Mouse (Mus musculus) embryonic facial prominence, embryonic 14.5 days (tissue): ENCODE results near the gene Nelfcd. TPM values are rescaled to one million over a fixed set of nuclear protein-coding genes. Genes with fewer than 3 reads are reported as not detected.

ENCODE experiments used
- ATAC-seq: fragments of 200-750 bp; cut with Nextera tagmentation; 2 replicates; pipeline ENCODE4 v1.8.0; 2017; ENCODE audit warnings: low read depth, moderate number of reproducible peaks, moderate TSS enrichment
- DNase-seq: peaks from one replicate; pipeline ENCODE4 v3.0.0-alpha.2; 2015; ENCODE audit warnings: low spot score
- H3K27ac ChIP-seq: fragments of 300-500 bp; sonication (generic); replicated peaks from 2 replicates; pipeline ENCODE4 v1.5.1; 2014; ENCODE audit warnings: low read depth, mild to moderate bottlenecking, low read length, moderate library complexity
- H3K27me3 ChIP-seq: fragments of 300-500 bp; sonication (generic); replicated peaks from 2 replicates; pipeline ENCODE4 v1.6.1; 2014; ENCODE audit warnings: low read length; ENCODE audit not compliant: control insufficient read depth, insufficient read depth
- H3K36me3 ChIP-seq: fragments of 300-500 bp; sonication (generic); 2 replicates; pipeline ENCODE4 v1.6.1; 2014; ENCODE audit warnings: low read length, mixed read lengths; ENCODE audit not compliant: control insufficient read depth, insufficient read depth
- H3K4me1 ChIP-seq: fragments of 300-500 bp; sonication (generic); 2 replicates; pipeline ENCODE4 v1.6.1; 2014; ENCODE audit warnings: antibody characterized with exemption, low read length; ENCODE audit not compliant: control insufficient read depth, insufficient read depth
- H3K4me2 ChIP-seq: fragments of 300-500 bp; sonication (generic); 2 replicates; pipeline ENCODE4 v1.6.1; 2014; ENCODE audit warnings: low read depth, mild to moderate bottlenecking, low read length, moderate library complexity, mixed read lengths
- H3K4me3 ChIP-seq: fragments of 300-500 bp; sonication (generic); 2 replicates; pipeline ENCODE4 v1.5.1; 2014; ENCODE audit warnings: low read depth, mild to moderate bottlenecking, low read length
- H3K9ac ChIP-seq: fragments of 300-500 bp; sonication (generic); 2 replicates; pipeline ENCODE4 v1.6.1; 2014; ENCODE audit warnings: low read depth, mild to moderate bottlenecking, low read length, moderate library complexity, mixed read lengths
- H3K9me3 ChIP-seq: fragments of 300-500 bp; sonication (generic); 2 replicates; pipeline ENCODE4 v1.6.1; 2016; ENCODE audit warnings: low read length; ENCODE audit not compliant: control insufficient read depth
- WGBS: fragments of 180-500 bp; shearing (Covaris S2); extraction: QIAGEN DNeasy Blood & Tissue Kit; methylation state at CpG from one replicate; pipeline ENCODE4 v1.1.7; 2014; 5-methylcytosine and 5-hydroxymethylcytosine counted together
- polyA plus RNA-seq: library from polyadenylated mRNA; unstranded; fragments of >200 nt; fragmentation: Nextera tagmentation; extraction: Ambion mirVana; gene quantifications from 2 replicates; pipeline ENCODE4 v1.2.1, GENCODE M21; 2014

Nelfcd gene
- polyA plus RNA-seq, 1 experiment from 2014 or later, result 107 TPM

- peak; percentile 31; the same call in 1 of the 2 replicates for ATAC-seq
- H3K27me3 ChIP-seq, result no peaks in the 10 kb centered on the region
- H3K4me2 ChIP-seq, result no peak overlapping the region
- 73% methylated on average over 9 of the region's 10 CpGs for WGBS
- DNase-seq, result peak; percentile 41
- no peaks in the 10 kb centered on the region for H3K9me3 ChIP-seq
- H3K9ac ChIP-seq, result no peak overlapping the region
- H3K27ac ChIP-seq, result no peak overlapping the region
- H3K4me3 ChIP-seq, result no peak overlapping the region
- H3K4me1 ChIP-seq, result no peaks in the 10 kb centered on the region
- H3K36me3 ChIP-seq, result peaks cover 68% of the 10 kb centered on the region
These were observed 13.5 kb downstream of the Nelfcd start for GRCm38 (mm10) chr2:174428996-174429591.

DNA sequence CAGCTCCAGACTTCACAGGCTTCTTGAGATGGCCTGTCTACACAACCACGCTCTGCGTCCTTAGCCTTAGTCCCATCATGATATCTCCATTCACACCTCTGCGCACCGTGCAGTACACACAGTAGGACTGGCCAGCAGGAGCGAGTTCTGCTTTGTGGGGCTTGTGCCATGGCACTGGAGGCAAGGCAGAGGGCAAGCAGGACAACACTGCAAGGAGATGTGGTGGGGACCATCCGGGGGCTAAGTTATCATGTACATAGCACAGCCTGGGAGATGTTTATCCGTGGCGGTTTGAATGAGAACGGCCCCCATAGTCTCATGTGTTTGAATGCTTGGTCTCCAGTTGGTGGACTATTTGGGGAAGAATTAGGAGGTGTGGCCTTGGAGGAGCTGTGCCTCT, 19.3 kb downstream of the Nelfcd start:
- WGBS, result 95% methylated on average over 9 of the region's 9 CpGs

GRCm38 (mm10) chr2:174436076-174436701, 20.6 kb downstream of the Nelfcd start:
- no peak overlapping the region for H3K4me3 ChIP-seq
- no peaks in the 10 kb centered on the region for H3K27me3 ChIP-seq
- H3K9me3 ChIP-seq, result no peaks in the 10 kb centered on the region
- H3K27ac ChIP-seq, result no peak overlapping the region
- no peak overlapping the region for H3K9ac ChIP-seq
- peaks cover 23% of the 10 kb centered on the region; the same call in 1 of the 2 replicates for H3K36me3 ChIP-seq
- DNase-seq (no peak), ATAC-seq (no peak)
- H3K4me1 ChIP-seq, result peaks cover 12% of the 10 kb centered on the region; the same call in 1 of the 2 replicates
- 86% methylated on average over 26 of the region's 26 CpGs for WGBS
- no peak overlapping the region for H3K4me2 ChIP-seq

More for the DNA sequence above, 19.3 kb downstream of the Nelfcd start:
- no peak for ATAC-seq
- H3K9me3 ChIP-seq, result no peaks in the 10 kb centered on the region
- DNase-seq, result no peak
- H3K27ac ChIP-seq, result no peak overlapping the region
- H3K4me3 ChIP-seq, result no peak overlapping the region
- H3K9ac ChIP-seq, result no peak overlapping the region
- no peaks in the 10 kb centered on the region for H3K27me3 ChIP-seq
- no peak overlapping the region for H3K4me2 ChIP-seq
- peaks cover 12% of the 10 kb centered on the region; the same call in 1 of the 2 replicates for H3K4me1 ChIP-seq
- peaks cover 26% of the 10 kb centered on the region; the same call in 1 of the 2 replicates for H3K36me3 ChIP-seq

GRCm38 (mm10) chr2:174436916-174437696, 21.5 kb downstream of the Nelfcd start:
- Histone ChIP-seq H3K9me3 (no peaks in the 10 kb centered on the region), H3K36me3 (peaks cover 18% of the 10 kb centered on the region; the same call in 1 of the 2 replicates), H3K4me3 (no peak overlapping the region), H3K4me2 (no peak overlapping the region; the same call in 1 of the 2 replicates), H3K4me1 (peaks cover 12% of the 10 kb centered on the region; the same call in 1 of the 2 replicates), H3K27ac (no peak overlapping the region), H3K9ac (no peak overlapping the region), H3K27me3 (no peaks in the 10 kb centered on the region)
- WGBS, result 96% methylated on average over 7 of the region's 7 CpGs
- ATAC-seq (no peak), DNase-seq (no peak)

DNA sequence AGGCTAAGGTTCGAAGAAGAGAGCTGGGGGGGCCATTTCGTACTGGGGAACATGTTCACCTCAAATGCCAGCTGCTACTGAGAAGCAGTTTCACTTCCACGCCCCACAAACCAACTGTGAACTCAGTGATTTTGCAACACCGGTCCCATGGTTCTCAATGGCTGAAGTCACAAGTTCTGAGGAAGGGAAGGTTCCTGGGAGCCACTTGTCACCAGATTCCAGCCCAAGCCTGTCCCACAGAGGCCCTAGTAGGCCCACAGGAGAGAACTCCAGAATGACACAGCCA, 22.0 kb downstream of the Nelfcd start:
- WGBS, result 98% methylated on average over 4 of the region's 4 CpGs
- H3K4me3 ChIP-seq, result no peak overlapping the region
- peaks cover 14% of the 10 kb centered on the region; the same call in 1 of the 2 replicates for H3K36me3 ChIP-seq
- peak overlapping the region; percentile 71 for H3K4me2 ChIP-seq
- peak overlapping the region; percentile 64; the same call in 1 of the 2 replicates for H3K9ac ChIP-seq
- DNase-seq (no peak), ATAC-seq (no peak)
- no peaks in the 10 kb centered on the region for H3K9me3 ChIP-seq
- H3K27ac ChIP-seq, result no peak overlapping the region; the same call in 1 of the 2 replicates
- H3K4me1 ChIP-seq, result peaks cover 12% of the 10 kb centered on the region; the same call in 1 of the 2 replicates
- H3K27me3 ChIP-seq, result no peaks in the 10 kb centered on the region

- peak overlapping the region; percentile 71 for H3K4me2 ChIP-seq
- peak overlapping the region; percentile 64 for H3K9ac ChIP-seq
- H3K4me3 ChIP-seq, result peak overlapping the region; percentile 51
- 69% methylated on average over 11 of the region's 11 CpGs for WGBS
- peaks cover 12% of the 10 kb centered on the region; the same call in 1 of the 2 replicates for H3K4me1 ChIP-seq
- H3K27me3 ChIP-seq, result no peaks in the 10 kb centered on the region
- H3K36me3 ChIP-seq, result peaks cover 12% of the 10 kb centered on the region; the same call in 1 of the 2 replicates
- DNase-seq (no peak), ATAC-seq (no peak; the same call in 1 of the 2 replicates)
- H3K9me3 ChIP-seq, result no peaks in the 10 kb centered on the region
- H3K27ac ChIP-seq, result no peak overlapping the region; the same call in 1 of the 2 replicates
These were observed 22.6 kb downstream of the Nelfcd start for GRCm38 (mm10) chr2:174438181-174438580.

- DNase-seq (peak; percentile 71), ATAC-seq (peak; percentile 79)
- H3K27me3 ChIP-seq, result no peaks in the 10 kb centered on the region
- peak within 1 kb of the TSS; percentile 71 for H3K4me2 ChIP-seq
- H3K4me3 ChIP-seq, result peak within 1 kb of the TSS; percentile 51
- H3K36me3 ChIP-seq, result peaks cover 12% of the 10 kb centered on the region; the same call in 1 of the 2 replicates
- no peaks in the 10 kb centered on the region for H3K9me3 ChIP-seq
- 0% methylated on average over 24 of the region's 38 CpGs for WGBS
- peak within 1 kb of the TSS; percentile 64 for H3K9ac ChIP-seq
- no peak within 1 kb of the TSS; the same call in 1 of the 2 replicates for H3K27ac ChIP-seq
- H3K4me1 ChIP-seq, result peaks cover 12% of the 10 kb centered on the region; the same call in 1 of the 2 replicates
These were observed 23.3 kb downstream of the Nelfcd start, which contains the start of gene Ctsz for GRCm38 (mm10) chr2:174438737-174439449. Ctsz (minus strand) TSS chr2:174439039.

GRCm38 (mm10) chr2:174439450-174439838, 23.8 kb downstream of the Nelfcd start:
- no peaks in the 10 kb centered on the region for H3K27me3 ChIP-seq
- 63% methylated on average over 5 of the region's 5 CpGs for WGBS
- ATAC-seq (no peak), DNase-seq (no peak)
- H3K4me2 ChIP-seq, result peak overlapping the region; percentile 71; the same call in 1 of the 2 replicates
- peaks cover 12% of the 10 kb centered on the region; the same call in 1 of the 2 replicates for H3K4me1 ChIP-seq
- peak overlapping the region; percentile 64 for H3K9ac ChIP-seq
- no peak overlapping the region for H3K27ac ChIP-seq
- peak overlapping the region; percentile 51 for H3K4me3 ChIP-seq
- peaks cover 7% of the 10 kb centered on the region; the same call in 1 of the 2 replicates for H3K36me3 ChIP-seq
- H3K9me3 ChIP-seq, result no peaks in the 10 kb centered on the region
